Mouse (Mus musculus) forebrain, embryonic 14.5 days (tissue): ENCODE measurements at regions not wholly inside any gene's neighbourhood (a gene's known extent, or its start where the extent isn't known, plus 50 kb on each side); places are given as distances from the start of the nearest gene placed in this dataset.

ENCODE experiments used
- ATAC-seq: fragments of 200-750 bp; cut with Nextera tagmentation; 2 replicates; pipeline ENCODE4 v1.8.0; 2017; ENCODE audit warnings: mild to moderate bottlenecking, moderate library complexity
- DNase-seq: peaks from one replicate; pipeline ENCODE4 v3.0.0-alpha.2; 2015; ENCODE audit warnings: low spot score
- H3K27ac ChIP-seq: fragments of 300-500 bp; sonication (generic); 2 replicates; pipeline ENCODE4 v1.5.1; 2014; ENCODE audit warnings: low read depth, mild to moderate bottlenecking, control low read depth, low read length, moderate library complexity
- H3K27me3 ChIP-seq: fragments of 300-500 bp; sonication (generic); replicated peaks from 2 replicates; pipeline ENCODE4 v1.6.1; 2014; ENCODE audit warnings: low read length, control low read depth, mixed read lengths; ENCODE audit not compliant: control insufficient read depth, insufficient read depth
- H3K36me3 ChIP-seq: fragments of 300-500 bp; sonication (generic); 2 replicates; pipeline ENCODE4 v1.6.1; 2014; ENCODE audit warnings: low read length, control low read depth; ENCODE audit not compliant: control insufficient read depth, insufficient read depth
- H3K4me1 ChIP-seq: fragments of 300-500 bp; sonication (generic); 2 replicates; pipeline ENCODE4 v1.6.1; 2014; ENCODE audit warnings: antibody characterized with exemption, low read length, control low read depth; ENCODE audit not compliant: control insufficient read depth, insufficient read depth
- H3K4me2 ChIP-seq: fragments of 300-500 bp; sonication (generic); 2 replicates; pipeline ENCODE4 v1.6.1; 2014; ENCODE audit warnings: mild to moderate bottlenecking, control low read depth, low read length
- H3K4me3 ChIP-seq: fragments of 300-500 bp; sonication (generic); 2 replicates; pipeline ENCODE4 v1.5.1; 2014; ENCODE audit warnings: low read depth, low read length, control low read depth
- H3K9ac ChIP-seq: fragments of 300-500 bp; sonication (generic); 2 replicates; pipeline ENCODE4 v1.6.1; 2014; ENCODE audit warnings: mild to moderate bottlenecking, low read length, control low read depth, moderate library complexity
- H3K9me3 ChIP-seq: fragments of 300-500 bp; sonication (generic); replicated peaks from 2 replicates; pipeline ENCODE4 v1.6.1; 2016; ENCODE audit warnings: low read length, control low read depth, mixed read lengths; ENCODE audit not compliant: control insufficient read depth
- WGBS: fragments of 180-500 bp; shearing (Covaris S2); extraction: QIAGEN DNeasy Blood & Tissue Kit; methylation state at CpG from one replicate; pipeline ENCODE4 v1.1.7; 2014; 5-methylcytosine and 5-hydroxymethylcytosine counted together

GRCm38 (mm10) chr2:136617138-136617537 lies 96.1 kb upstream of the Snap25 start:
- H3K4me2 ChIP-seq = no peak overlapping the region
- H3K4me1 ChIP-seq = no peaks in the 10 kb centered on the region
- no peaks in the 10 kb centered on the region for H3K27me3 ChIP-seq
- no peaks in the 10 kb centered on the region for H3K9me3 ChIP-seq
- no peak overlapping the region for H3K4me3 ChIP-seq
- DNase-seq = no peak
- no peak for ATAC-seq
- H3K27ac ChIP-seq = no peak overlapping the region
- no peak overlapping the region for H3K9ac ChIP-seq
- 88% methylated on average over 2 of the region's 2 CpGs for WGBS
- no peaks in the 10 kb centered on the region for H3K36me3 ChIP-seq

GRCm38 (mm10) chr2:136618114-136618513 lies 95.1 kb upstream of the Snap25 start:
- Histone ChIP-seq H3K9ac (no peak overlapping the region), H3K4me1 (no peaks in the 10 kb centered on the region), H3K9me3 (no peaks in the 10 kb centered on the region), H3K4me2 (no peak overlapping the region), H3K36me3 (no peaks in the 10 kb centered on the region), H3K27me3 (no peaks in the 10 kb centered on the region), H3K4me3 (no peak overlapping the region), H3K27ac (no peak overlapping the region)
- DNase-seq (no peak), ATAC-seq (no peak)
- WGBS = 47% methylated on average over 2 of the region's 2 CpGs

- no peak overlapping the region for H3K27ac ChIP-seq
- no peaks in the 10 kb centered on the region for H3K4me1 ChIP-seq
- ATAC-seq = no peak
- H3K4me2 ChIP-seq = no peak overlapping the region
- 86% methylated on average over 4 of the region's 4 CpGs for WGBS
- no peak for DNase-seq
- no peaks in the 10 kb centered on the region for H3K36me3 ChIP-seq
- H3K27me3 ChIP-seq = no peaks in the 10 kb centered on the region
- H3K9me3 ChIP-seq = no peaks in the 10 kb centered on the region
- no peak overlapping the region for H3K4me3 ChIP-seq
- no peak overlapping the region for H3K9ac ChIP-seq
These were observed 92.9 kb upstream of the Snap25 start for GRCm38 (mm10) chr2:136620309-136620708.

GRCm38 (mm10) chr2:136620969-136621368 lies 92.3 kb upstream of the Snap25 start:
- Histone ChIP-seq H3K36me3 (no peaks in the 10 kb centered on the region), H3K27ac (no peak overlapping the region), H3K4me2 (no peak overlapping the region), H3K9me3 (no peaks in the 10 kb centered on the region), H3K4me1 (no peaks in the 10 kb centered on the region), H3K4me3 (no peak overlapping the region), H3K9ac (no peak overlapping the region), H3K27me3 (no peaks in the 10 kb centered on the region)
- ATAC-seq (no peak), DNase-seq (no peak)
- 90% methylated on average over 4 of the region's 4 CpGs for WGBS

GRCm38 (mm10) chr2:136623808-136624489 lies 89.3 kb upstream of the Snap25 start:
- Histone ChIP-seq H3K27me3 (no peaks in the 10 kb centered on the region), H3K9me3 (no peaks in the 10 kb centered on the region), H3K9ac (no peak overlapping the region), H3K27ac (no peak overlapping the region), H3K4me3 (no peak overlapping the region), H3K4me2 (no peak overlapping the region), H3K36me3 (no peaks in the 10 kb centered on the region), H3K4me1 (no peaks in the 10 kb centered on the region)
- no peak for ATAC-seq
- WGBS = 40% methylated on average over 5 of the region's 5 CpGs
- no peak for DNase-seq

GRCm38 (mm10) chr2:136624490-136624850 lies 88.8 kb upstream of the Snap25 start:
- ATAC-seq (no peak), DNase-seq (no peak)
- H3K27ac ChIP-seq = no peak overlapping the region
- no peaks in the 10 kb centered on the region for H3K9me3 ChIP-seq
- H3K4me1 ChIP-seq = no peaks in the 10 kb centered on the region
- no peaks in the 10 kb centered on the region for H3K36me3 ChIP-seq
- H3K9ac ChIP-seq = no peak overlapping the region
- no peaks in the 10 kb centered on the region for H3K27me3 ChIP-seq
- no peak overlapping the region for H3K4me2 ChIP-seq
- H3K4me3 ChIP-seq = no peak overlapping the region

GRCm38 (mm10) chr2:136646917-136647316 lies 66.3 kb upstream of the Snap25 start:
- no peak for DNase-seq
- WGBS = 81% methylated on average over 3 of the region's 3 CpGs

GRCm38 (mm10) chr2:136648606-136649005 lies 64.6 kb upstream of the Snap25 start:
- Histone ChIP-seq H3K36me3 (no peaks in the 10 kb centered on the region), H3K27me3 (no peaks in the 10 kb centered on the region), H3K9me3 (no peaks in the 10 kb centered on the region), H3K4me2 (no peak overlapping the region), H3K4me1 (no peaks in the 10 kb centered on the region), H3K4me3 (no peak overlapping the region), H3K27ac (no peak overlapping the region), H3K9ac (no peak overlapping the region)
- DNase-seq = peak; percentile 32
- 65% methylated on average over 5 of the region's 5 CpGs for WGBS
- no peak for ATAC-seq

More at GRCm38 (mm10) chr2:136646917-136647316, 66.3 kb upstream of the Snap25 start:
- no peak overlapping the region for H3K9ac ChIP-seq
- no peaks in the 10 kb centered on the region for H3K4me1 ChIP-seq
- no peaks in the 10 kb centered on the region for H3K27me3 ChIP-seq
- H3K9me3 ChIP-seq = no peaks in the 10 kb centered on the region
- H3K4me3 ChIP-seq = no peak overlapping the region
- ATAC-seq = no peak
- no peaks in the 10 kb centered on the region for H3K36me3 ChIP-seq
- H3K27ac ChIP-seq = no peak overlapping the region
- no peak overlapping the region for H3K4me2 ChIP-seq

- H3K4me1 ChIP-seq = no peaks in the 10 kb centered on the region
- H3K27me3 ChIP-seq = no peaks in the 10 kb centered on the region
- ATAC-seq (no peak), DNase-seq (no peak)
- no peaks in the 10 kb centered on the region for H3K36me3 ChIP-seq
- 95% methylated on average over 1 of the region's 1 CpGs for WGBS
- no peak overlapping the region for H3K9ac ChIP-seq
- H3K27ac ChIP-seq = no peak overlapping the region
- no peaks in the 10 kb centered on the region for H3K9me3 ChIP-seq
- H3K4me3 ChIP-seq = no peak overlapping the region
- no peak overlapping the region for H3K4me2 ChIP-seq
These were observed 62.5 kb upstream of the Snap25 start for GRCm38 (mm10) chr2:136650721-136651120.
